ENCODE assay signal across 19 mouse cellular contexts in the genomic region with DNA sequence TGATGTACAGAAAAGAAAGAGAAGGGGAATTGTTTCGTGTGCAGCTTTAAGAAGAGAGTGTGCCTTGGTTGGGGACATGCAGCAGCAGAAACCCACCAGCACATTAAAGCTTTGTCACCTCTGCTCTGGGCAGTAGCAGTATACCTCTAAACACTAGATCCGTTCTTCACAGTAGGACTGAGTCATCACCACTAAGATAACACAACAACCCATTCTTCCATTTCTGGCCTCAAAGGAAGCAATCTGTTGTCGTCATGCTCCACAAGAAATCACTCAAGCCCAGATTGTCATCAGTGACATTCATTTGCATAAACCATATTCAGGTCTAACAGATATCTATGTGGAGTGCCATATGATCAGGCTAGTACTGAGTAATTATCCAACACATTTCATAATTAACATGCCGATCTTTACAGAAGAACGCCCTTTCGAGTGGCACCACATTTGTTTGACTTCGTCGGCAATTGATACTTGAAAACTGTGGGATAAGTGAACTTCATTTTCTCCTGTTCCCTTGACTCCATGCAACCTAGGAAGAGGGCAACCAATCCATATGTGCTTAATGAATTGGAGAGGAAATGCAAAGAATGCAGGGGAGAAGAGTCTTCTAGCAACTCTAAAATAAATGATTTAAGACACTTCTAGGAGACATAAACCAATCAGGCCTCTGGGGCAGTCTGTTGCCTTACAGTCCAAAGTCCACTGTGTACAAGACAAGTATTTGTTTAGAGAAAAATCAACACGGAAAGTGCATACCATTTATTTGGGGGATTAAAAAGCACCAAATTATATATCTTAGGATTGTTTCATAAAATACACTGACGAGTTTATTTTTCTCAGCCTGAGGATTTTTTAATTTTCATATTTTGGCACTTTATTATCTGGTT. TPM values are rescaled to one million over a fixed set of nuclear protein-coding genes. Genes with fewer than 3 reads are reported as not detected.
A peak's percentile ranks its signal among the peaks of the same experiment; 100 is the strongest.
DNase-seq lines count a peak whose midpoint lies in the region; TF ChIP-seq lines count a peak whose summit lies in the region.
"Had no signal": no experiment of that assay in that cellular context is flagged by ENCODE, and none has a peak within 500 bp of the region (broad histone marks: within the 10 kb centered on the region; RNA-seq: fewer than 3 reads in every experiment).

No protein-coding gene starts in this region.

- H3K4me1 ChIP-seq in kidney, adult 2 months (ENCODE audit: control insufficient read depth, insufficient read depth, low read length), result peaks cover 4% of the 10 kb centered on the region; the same call in 1 of the 2 replicates
- H3K4me1 ChIP-seq: hindbrain, embryonic 12.5 days; liver, embryonic 13.5 days; midbrain, embryonic 12.5 days; neural tube, embryonic 15.5 days had no signal

- 75% methylated on average over 10 of the region's 10 CpGs for WGBS in kidney, adult 2 months

- no peak for TF ChIP-seq CTCF in kidney, adult 2 months (conservative IDR thresholded peaks at IDR 0.05; ENCODE audit: insufficient read depth, insufficient read length, low read depth, low read length)

- no peaks in the 10 kb centered on the region for H3K36me3 ChIP-seq in kidney, adult 2 months (ENCODE audit: control insufficient read depth, insufficient read depth, low read length)
- H3K36me3 ChIP-seq: hindbrain, embryonic 12.5 days; liver, embryonic 13.5 days; midbrain, embryonic 12.5 days; neural tube, embryonic 15.5 days had no signal

- peak; percentile 50 for DNase-seq in kidney, adult 2 months
- DNase-seq in kidney, adult 11 months, result no peak
- DNase-seq in layer of hippocampus, adult 9-11 months, result peak; percentile 8
- DNase-seq in layer of hippocampus, postnatal 10 days (ENCODE audit: low spot score in 2 of 2), result no peak
- peak; percentile 41 for DNase-seq in brain, adult 2 months (ENCODE audit: low read depth, low spot score)
- DNase-seq in left cerebral cortex, adult 8-10 months (ENCODE audit: low spot score in 2 of 2), result no peak
- no peak for DNase-seq in left cerebral cortex, postnatal 14 days (ENCODE audit: low spot score in 2 of 2)
- DNase-seq: adrenal gland, postnatal 36 days; gastrocnemius, postnatal 25 days; heart, adult 2 months; kidney, postnatal 14 days; liver, embryonic 13.5 days; lung, embryonic 14.5 days; right cerebral cortex, adult 18-20 months; right cerebral cortex, postnatal 4 days; thymus, postnatal 14 days had no signal

- H3K27me3 ChIP-seq in kidney, adult 2 months (replicated peaks; ENCODE audit: control insufficient read depth, insufficient read depth, low read length), result no peaks in the 10 kb centered on the region
- H3K27me3 ChIP-seq: hindbrain, embryonic 12.5 days; liver, embryonic 13.5 days; midbrain, embryonic 12.5 days; neural tube, embryonic 15.5 days had no signal

- no peak overlapping the region for H3K27ac ChIP-seq in kidney, adult 2 months (ENCODE audit: insufficient read depth, low read depth, low read length)
- H3K27ac ChIP-seq: heart, adult 2 months; hindbrain, embryonic 12.5 days; liver, embryonic 13.5 days; midbrain, embryonic 12.5 days; neural tube, embryonic 15.5 days had no signal

- TF ChIP-seq POLR2A in kidney, adult 2 months (IDR thresholded peaks at IDR 0.05; ENCODE audit: low read depth, low read length), result no peak

- intact Hi-C loops in left cerebral cortex, postnatal 14 days (cut with DNase I), result no loop called here

- H3K4me3 ChIP-seq in kidney, adult 2 months (ENCODE audit: insufficient read depth, low read depth, low read length), result no peak overlapping the region
- H3K4me3 ChIP-seq: heart, adult 2 months; hindbrain, embryonic 12.5 days; liver, embryonic 13.5 days; midbrain, embryonic 12.5 days; neural tube, embryonic 15.5 days had no signal

RNA-seq across cellular contexts. Expression of a gene that starts 28.1 kb away (rescaled TPM):
- polyA plus RNA-seq in kidney, adult 2 months (2012; rRNA removed), result 25.9 and 28.5 TPM in 2 replicates
- total RNA-seq in layer of hippocampus, postnatal 10 days (2021), result 1 to 10 TPM; 7.9 to 8.6 TPM
- 10 to 100 TPM; 17.0 to 18.0 (median 17.4) TPM for total RNA-seq in left cerebral cortex, adult 8-10 months (2022)
- total RNA-seq in left cerebral cortex, postnatal 14 days (2021), result 1 to 10 TPM; 8.7 to 9.7 TPM

Comparison
In these comparisons a context has a peak if more than half of its experiments do, and no peak if none do; other contexts are left out.
1. DNase-seq: peak in kidney, adult 2 months (single experiment), layer of hippocampus, adult 9-11 months (single experiment) and brain, adult 2 months (single experiment); none in kidney, adult 11 months (single experiment), layer of hippocampus, postnatal 10 days (0 of 2), left cerebral cortex, adult 8-10 months (0 of 2) and left cerebral cortex, postnatal 14 days (0 of 2).